Mouse (Mus musculus) frontal cortex, adult (tissue): Measurements from ENCODE around the gene Il5.

ENCODE experiments used
- ATAC-seq: cut with Nextera tagmentation; 2 replicates; pipeline ENCODE4 v1.9.2; 2017; ENCODE audit warnings: mild to moderate bottlenecking, moderate library complexity, mixed read lengths; ENCODE audit not compliant: low TSS enrichment

Gene Il5

DNA sequence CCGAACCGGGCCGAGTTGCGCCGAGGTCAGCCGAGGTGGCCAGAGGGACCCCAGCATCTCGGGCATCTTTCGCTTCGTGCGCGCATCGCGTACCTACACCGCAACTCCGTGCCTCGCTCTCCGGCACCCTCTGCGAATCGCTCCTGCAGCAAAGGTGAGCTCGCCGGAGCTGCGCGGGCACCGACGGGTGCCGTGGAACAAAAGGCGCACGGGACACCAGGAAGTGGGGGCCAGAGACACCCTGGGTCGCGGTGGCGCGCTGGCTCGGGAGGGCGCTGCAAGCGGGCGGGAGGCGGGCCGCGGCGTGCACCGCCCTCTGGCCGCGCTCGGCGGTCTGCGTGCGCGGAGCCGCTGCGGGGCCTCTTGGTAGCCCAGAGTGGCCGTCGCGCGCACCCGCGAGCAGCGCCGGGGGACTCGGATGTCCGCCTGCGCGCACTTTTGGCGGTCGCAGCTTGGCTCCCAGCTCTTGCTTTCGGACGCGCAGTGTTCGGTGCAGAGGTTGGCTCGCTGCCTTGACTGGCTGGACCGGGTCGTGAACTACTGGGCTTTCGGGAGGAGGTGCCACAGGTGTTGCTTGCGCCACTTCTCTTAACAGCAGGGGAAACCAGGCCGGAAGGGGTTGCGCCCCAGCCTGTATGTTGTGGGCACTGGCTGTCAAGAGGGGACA is 49.7 kb downstream of the Il5 start:
- ATAC-seq: peak; percentile 80

DNA sequence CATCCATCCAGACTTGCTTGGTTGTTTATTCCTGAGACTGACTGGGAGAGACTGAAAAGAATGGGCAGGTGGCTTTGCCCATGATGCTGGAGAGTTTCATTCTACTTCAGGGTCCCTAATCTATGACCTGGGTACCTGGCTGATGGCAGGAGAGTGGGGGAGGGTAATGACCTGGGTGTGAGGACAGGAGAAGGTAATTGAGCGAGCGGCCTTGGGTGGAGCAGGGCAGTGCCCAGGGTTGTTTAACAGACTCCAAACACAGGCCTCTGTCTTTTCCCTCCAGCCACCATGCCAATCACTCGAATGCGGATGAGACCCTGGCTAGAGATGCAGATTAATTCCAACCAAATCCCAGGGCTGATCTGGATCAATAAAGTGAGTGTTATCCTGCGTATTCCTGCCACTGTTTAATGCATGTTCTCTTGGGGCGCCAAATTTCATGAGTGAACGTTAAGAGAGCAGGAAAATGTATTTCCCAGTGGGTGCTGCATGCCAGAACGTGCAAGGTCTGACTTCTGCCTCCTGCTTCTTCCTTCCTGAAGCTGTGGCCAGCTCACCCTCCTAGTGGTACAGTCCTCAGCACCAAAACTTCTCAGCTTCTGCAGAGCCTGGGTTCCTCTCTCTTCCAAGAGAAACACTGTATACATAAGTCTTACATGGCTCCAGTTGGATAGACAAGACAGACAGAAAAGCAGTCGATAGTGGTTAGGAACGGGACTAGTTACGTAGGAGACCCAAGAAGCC is 50.6 kb downstream of the Il5 start:
- ATAC-seq: no peak

GRCm38 (mm10) chr11:53772536-53772935 is 51.9 kb downstream of the Il5 start:
- no peak for ATAC-seq

GRCm38 (mm10) chr11:53773087-53773486 is 52.5 kb downstream of the Il5 start, which contains the start of gene Gm17334:
Gene Gm17334, minus strand, starts transcription at chr11:53773187.
- ATAC-seq: no peak

DNA sequence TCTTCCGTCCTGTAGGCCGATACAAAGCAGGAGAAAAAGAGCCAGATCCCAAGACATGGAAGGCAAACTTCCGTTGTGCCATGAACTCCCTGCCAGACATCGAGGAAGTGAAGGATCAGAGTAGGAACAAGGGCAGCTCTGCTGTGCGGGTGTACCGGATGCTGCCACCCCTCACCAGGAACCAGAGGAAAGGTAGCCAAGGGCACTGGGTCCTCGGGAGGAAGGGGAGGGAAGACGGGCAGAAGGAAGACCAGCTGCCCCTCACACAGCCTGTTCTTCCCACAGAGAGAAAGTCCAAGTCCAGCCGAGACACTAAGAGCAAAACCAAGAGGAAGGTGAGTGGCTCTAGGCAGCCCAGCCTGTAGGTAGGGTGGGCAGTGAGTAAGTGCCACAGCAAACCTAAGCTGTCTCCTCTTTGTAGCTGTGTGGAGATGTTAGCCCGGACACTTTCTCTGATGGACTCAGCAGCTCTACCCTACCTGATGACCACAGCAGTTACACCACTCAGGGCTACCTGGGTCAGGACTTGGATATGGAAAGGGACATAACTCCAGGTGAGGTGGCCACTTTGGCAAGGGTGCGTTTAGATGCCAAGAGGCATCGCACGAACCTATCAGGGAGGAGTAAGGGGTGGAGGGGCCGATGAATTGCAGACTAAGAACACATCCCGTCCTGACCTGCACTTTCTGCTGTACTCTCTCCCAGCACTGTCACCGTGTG is 53.2 kb downstream of the Il5 start:
- ATAC-seq: no peak
